Mouse (Mus musculus) lung, embryonic 16.5 days (tissue): ENCODE data around the gene Evx2. TPM values are rescaled to one million over a fixed set of nuclear protein-coding genes. Genes with fewer than 3 reads are reported as not detected.

Experiments used
- ATAC-seq: fragments of 200-750 bp; cut with Nextera tagmentation; 2 replicates; pipeline ENCODE4 v1.8.0; 2017; ENCODE audit warnings: low read depth, mild to moderate bottlenecking, moderate library complexity
- H3K27ac ChIP-seq: fragments of 300-500 bp; sonication (generic); 2 replicates; pipeline ENCODE4 v1.5.1; 2014; ENCODE audit warnings: mild to moderate bottlenecking, control low read depth, low read length
- H3K27me3 ChIP-seq: fragments of 300-500 bp; sonication (generic); 2 replicates; pipeline ENCODE4 v1.6.1; 2014; ENCODE audit warnings: low read depth, low read length, mixed read lengths; ENCODE audit not compliant: control insufficient read depth, insufficient read depth
- H3K36me3 ChIP-seq: fragments of 300-500 bp; sonication (generic); 2 replicates; pipeline ENCODE4 v1.6.1; 2014; ENCODE audit warnings: low read length; ENCODE audit not compliant: control insufficient read depth, insufficient read depth
- H3K4me1 ChIP-seq: fragments of 300-500 bp; sonication (generic); replicated peaks from 2 replicates; pipeline ENCODE4 v1.6.1; 2014; ENCODE audit warnings: low read length, mixed read lengths; ENCODE audit not compliant: control insufficient read depth, insufficient read depth
- H3K4me2 ChIP-seq: fragments of 300-500 bp; sonication (generic); 2 replicates; pipeline ENCODE4 v1.6.1; 2014; ENCODE audit warnings: low read depth, low read length, control low read depth
- H3K4me3 ChIP-seq: fragments of 300-500 bp; sonication (generic); 2 replicates; pipeline ENCODE4 v1.5.1; 2014; ENCODE audit warnings: mild to moderate bottlenecking, low read length, control low read depth
- H3K9ac ChIP-seq: fragments of 300-500 bp; sonication (generic); 2 replicates; pipeline ENCODE4 v1.6.1; 2014; ENCODE audit warnings: low read length, control low read depth
- H3K9me3 ChIP-seq: fragments of 300-500 bp; sonication (generic); 2 replicates; pipeline ENCODE4 v1.6.1; 2016; ENCODE audit warnings: low read length; ENCODE audit not compliant: control insufficient read depth
- WGBS: fragments of 180-500 bp; shearing (Covaris S2); extraction: QIAGEN DNeasy Blood & Tissue Kit; methylation state at CpG from one replicate; pipeline ENCODE4 v1.1.7; 2014; 5-methylcytosine and 5-hydroxymethylcytosine counted together
- polyA plus RNA-seq: library from polyadenylated mRNA; unstranded; fragments of >200 nt; fragmentation: Nextera tagmentation; extraction: Ambion mirVana; gene quantifications from 2 replicates; pipeline ENCODE4 v1.2.1, GENCODE M21; 2015

The Evx2 gene
- polyA plus RNA-seq, 1 experiment from 2014 or later: not detected

DNA sequence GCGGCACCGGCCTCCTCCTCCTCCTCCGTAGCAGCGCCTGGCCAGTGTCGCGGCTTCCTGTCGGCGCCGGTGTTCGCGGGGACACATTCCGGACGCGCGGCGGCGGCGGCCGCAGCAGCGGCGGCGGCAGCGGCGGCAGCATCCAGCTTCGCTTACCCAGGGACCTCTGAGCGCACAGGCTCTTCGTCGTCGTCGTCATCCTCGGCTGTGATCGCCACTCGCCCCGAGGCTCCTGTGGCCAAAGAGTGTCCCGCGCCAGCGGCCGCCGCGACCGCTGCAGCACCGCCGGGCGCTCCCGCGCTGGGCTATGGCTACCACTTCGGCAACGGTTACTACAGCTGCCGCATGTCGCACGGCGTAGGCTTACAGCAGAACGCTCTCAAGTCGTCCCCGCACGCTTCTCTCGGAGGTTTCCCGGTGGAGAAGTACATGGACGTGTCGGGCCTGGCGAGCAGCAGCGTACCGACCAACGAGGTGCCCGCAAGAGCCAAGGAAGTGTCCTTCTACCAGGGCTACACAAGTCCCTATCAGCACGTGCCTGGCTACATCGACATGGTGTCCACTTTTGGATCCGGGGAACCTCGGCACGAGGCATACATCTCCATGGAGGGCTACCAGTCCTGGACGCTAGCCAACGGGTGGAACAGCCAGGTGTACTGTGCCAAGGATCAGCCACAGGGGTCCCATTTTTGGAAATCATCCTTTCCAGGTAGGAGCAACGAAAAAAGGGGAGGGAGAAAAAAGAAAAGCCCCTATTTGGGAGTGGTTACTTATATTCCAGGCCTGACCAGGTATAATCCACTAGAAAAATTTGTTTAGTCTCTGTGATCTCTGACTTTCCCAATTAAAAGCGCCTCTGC is 9.2 kb upstream of the Evx2 start:
- WGBS: 1% methylated on average over 63 of the region's 74 CpGs
- Histone ChIP-seq H3K4me1 (peaks cover 8% of the 10 kb centered on the region; the same call in 1 of the 2 replicates), H3K9ac (no peak overlapping the region), H3K4me3 (peak overlapping the region; percentile 47), H3K27me3 (peaks cover 91% of the 10 kb centered on the region), H3K4me2 (peak overlapping the region; percentile 70), H3K9me3 (no peaks in the 10 kb centered on the region), H3K36me3 (no peaks in the 10 kb centered on the region), H3K27ac (no peak overlapping the region)
- ATAC-seq: peak; percentile 62

DNA sequence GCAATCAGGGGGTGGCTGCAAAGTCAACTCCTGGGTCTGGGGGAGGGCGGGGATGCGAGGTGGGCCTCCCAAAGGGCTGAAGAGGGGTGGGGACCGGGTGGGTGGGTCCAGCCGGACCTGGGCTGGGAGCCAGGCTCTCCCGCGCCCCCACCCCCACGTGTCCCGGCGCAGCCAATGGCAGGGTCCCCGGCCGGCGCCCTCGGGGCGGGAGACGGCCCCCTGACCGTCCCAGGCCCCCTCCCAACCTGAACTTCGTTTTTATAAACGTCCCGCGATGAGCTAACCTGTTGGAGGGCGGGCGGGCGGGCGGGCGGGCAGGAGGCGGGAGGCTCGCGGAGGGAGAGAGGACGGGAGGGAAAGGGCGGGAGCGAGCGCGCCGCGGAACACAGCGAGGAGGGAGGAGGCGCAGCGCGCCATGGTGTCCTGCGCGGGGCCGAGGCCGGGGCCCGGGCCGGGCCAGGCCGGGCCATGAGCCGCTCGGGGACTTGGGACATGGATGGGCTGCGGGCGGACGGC is 8.5 kb upstream of the Evx2 start, which contains the start of gene Hoxd13:
Gene Hoxd13, plus strand, starts transcription at position 469 of the 516 bp plus-strand sequence.
- Histone ChIP-seq H3K36me3 (no peaks in the 10 kb centered on the region), H3K4me3 (peak within 1 kb of the TSS; percentile 47), H3K9me3 (no peaks in the 10 kb centered on the region), H3K27ac (no peak within 1 kb of the TSS), H3K9ac (no peak within 1 kb of the TSS), H3K4me2 (peak within 1 kb of the TSS; percentile 70), H3K27me3 (peaks cover 91% of the 10 kb centered on the region), H3K4me1 (peaks cover 8% of the 10 kb centered on the region; the same call in 1 of the 2 replicates)
- WGBS: 0% methylated on average over 3 of the region's 51 CpGs
- peak; percentile 53; the same call in 1 of the 2 replicates for ATAC-seq

DNA sequence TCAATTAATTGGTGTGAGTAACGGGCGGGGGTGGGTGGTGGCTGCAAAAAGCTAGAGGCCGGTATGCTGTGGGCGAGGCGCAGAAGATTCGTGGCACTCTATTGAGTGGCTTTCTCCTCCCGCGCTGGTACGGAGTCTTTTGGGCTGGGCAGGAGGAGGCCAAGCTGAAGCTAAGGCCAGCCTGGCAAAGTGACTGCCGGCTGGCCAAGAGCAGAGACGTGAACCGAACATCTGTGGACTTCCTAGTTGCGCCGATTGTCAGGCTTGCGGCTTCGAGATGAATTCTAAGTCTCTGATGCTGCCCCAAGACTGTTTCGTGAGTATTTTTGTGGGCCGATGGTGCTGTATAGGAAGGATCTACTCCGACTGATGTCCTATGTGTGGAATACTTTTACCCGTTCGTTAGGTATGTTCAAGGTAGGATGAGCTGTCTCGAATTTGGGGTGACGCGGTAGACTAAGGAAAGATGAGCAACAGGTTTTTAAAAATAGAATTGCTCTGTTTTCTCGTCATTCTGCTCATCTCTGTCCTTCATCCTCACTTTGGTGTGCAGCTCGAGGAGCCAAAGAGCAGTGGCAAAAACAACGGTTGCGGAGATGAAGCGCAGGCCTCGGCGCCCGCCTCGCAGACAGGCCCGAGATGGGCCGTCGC is 8.0 kb upstream of the Evx2 start:
- Histone ChIP-seq H3K4me1 (peaks cover 8% of the 10 kb centered on the region; the same call in 1 of the 2 replicates), H3K9me3 (no peaks in the 10 kb centered on the region), H3K4me2 (no peak overlapping the region), H3K4me3 (no peak overlapping the region; the same call in 1 of the 2 replicates), H3K27ac (no peak overlapping the region), H3K9ac (no peak overlapping the region), H3K27me3 (peaks cover 91% of the 10 kb centered on the region), H3K36me3 (no peaks in the 10 kb centered on the region)
- 3% methylated on average over 36 of the region's 36 CpGs for WGBS
- 0 out of 2 replicates have a peak, but pooled peaks have one; percentile 8 for ATAC-seq

DNA sequence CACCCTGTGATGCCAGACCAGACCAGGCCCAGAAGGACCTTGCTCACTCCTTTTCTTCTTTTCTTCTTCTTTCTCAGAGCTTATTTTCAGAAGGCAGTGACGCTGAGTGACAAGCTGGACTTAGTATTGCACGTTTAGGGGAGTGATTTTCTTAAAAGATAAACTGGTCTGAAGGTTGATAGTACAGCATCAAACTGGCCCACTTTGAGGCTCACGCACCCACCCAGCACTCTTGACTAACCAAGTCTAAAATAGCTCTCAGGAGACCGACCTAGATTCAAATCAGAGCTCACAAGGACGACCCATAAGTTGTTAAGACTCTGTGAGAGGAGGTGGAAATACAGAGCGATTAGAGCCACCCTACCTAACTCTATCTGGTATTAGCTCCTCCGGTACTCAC is 7.1 kb upstream of the Evx2 start:
- H3K27me3 ChIP-seq: peaks cover 91% of the 10 kb centered on the region
- no peak overlapping the region for H3K27ac ChIP-seq
- H3K36me3 ChIP-seq: no peaks in the 10 kb centered on the region
- H3K4me3 ChIP-seq: no peak overlapping the region
- no peak for ATAC-seq
- no peak overlapping the region for H3K9ac ChIP-seq
- 7% methylated on average over 7 of the region's 7 CpGs for WGBS
- H3K4me1 ChIP-seq: peaks cover 8% of the 10 kb centered on the region; the same call in 1 of the 2 replicates
- H3K4me2 ChIP-seq: no peak overlapping the region
- no peaks in the 10 kb centered on the region for H3K9me3 ChIP-seq

DNA sequence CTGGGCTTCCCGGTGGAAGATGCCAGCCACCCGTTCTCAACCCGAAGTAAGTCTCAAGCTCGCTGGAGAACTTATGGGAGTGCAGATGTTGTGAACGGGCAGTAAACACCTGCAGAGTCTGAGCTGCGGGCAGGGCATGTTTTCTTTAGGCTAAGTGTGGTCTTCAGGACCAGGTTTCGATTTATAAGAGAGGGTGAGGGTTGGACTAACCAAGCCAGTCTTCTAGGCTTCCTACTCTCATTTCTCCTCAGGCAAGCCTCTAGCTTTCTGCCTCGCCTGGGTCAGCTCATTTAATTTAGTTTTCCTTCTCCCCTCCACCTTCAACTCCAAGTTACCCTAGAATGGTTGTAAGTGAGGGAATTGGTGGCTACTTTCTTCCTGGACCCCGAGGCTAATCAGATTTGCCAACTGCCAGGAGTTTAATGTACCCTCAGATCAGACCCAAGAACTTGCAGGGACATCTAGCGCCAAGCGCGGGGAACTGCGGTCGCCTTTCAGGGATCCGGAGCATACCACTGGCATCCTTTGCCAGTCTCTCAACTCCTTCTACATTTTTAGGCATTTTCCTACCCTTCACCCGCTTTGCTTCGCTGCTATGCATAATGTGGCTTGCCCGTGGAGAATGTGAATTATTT is 4.1 kb upstream of the Evx2 start:
- Histone ChIP-seq H3K9ac (no peak overlapping the region), H3K4me2 (no peak overlapping the region), H3K9me3 (no peaks in the 10 kb centered on the region), H3K4me1 (peaks cover 5% of the 10 kb centered on the region; the same call in 1 of the 2 replicates), H3K27ac (no peak overlapping the region), H3K4me3 (no peak overlapping the region), H3K36me3 (no peaks in the 10 kb centered on the region), H3K27me3 (peaks cover 92% of the 10 kb centered on the region)
- ATAC-seq: no peak
- 3% methylated on average over 18 of the region's 18 CpGs for WGBS

DNA sequence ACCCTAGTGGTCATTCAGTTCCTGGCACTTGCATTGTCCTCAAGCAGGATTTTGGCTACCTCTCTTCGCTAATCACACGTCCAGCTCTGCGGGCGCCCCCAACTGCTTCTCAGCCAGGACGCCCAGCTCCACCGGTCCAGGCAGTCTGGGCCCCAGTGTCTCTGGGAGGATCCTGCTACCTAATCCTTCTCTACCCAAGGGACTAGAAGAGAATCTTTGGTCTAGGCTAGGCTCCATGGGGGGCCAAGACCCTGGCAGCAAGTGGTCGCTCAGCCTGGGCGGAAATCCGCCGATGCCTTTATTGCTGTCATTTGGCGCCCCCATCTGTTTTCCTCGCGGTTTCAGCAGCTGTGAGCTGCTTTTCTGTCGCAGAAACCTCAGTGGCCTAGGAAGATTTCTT is 2.3 kb upstream of the Evx2 start:
- 0 out of 2 replicates have a peak, but pooled peaks have one; percentile 28 for ATAC-seq
- H3K4me2 ChIP-seq: peak overlapping the region; percentile 17; the same call in 1 of the 2 replicates
- WGBS: under 1% methylated on average over 14 of the region's 14 CpGs
- H3K4me1 ChIP-seq: no peaks in the 10 kb centered on the region
- no peak overlapping the region for H3K27ac ChIP-seq
- H3K27me3 ChIP-seq: peaks cover 88% of the 10 kb centered on the region
- H3K36me3 ChIP-seq: no peaks in the 10 kb centered on the region
- peak overlapping the region; percentile 3; the same call in 1 of the 2 replicates for H3K4me3 ChIP-seq
- no peaks in the 10 kb centered on the region for H3K9me3 ChIP-seq
- no peak overlapping the region for H3K9ac ChIP-seq

DNA sequence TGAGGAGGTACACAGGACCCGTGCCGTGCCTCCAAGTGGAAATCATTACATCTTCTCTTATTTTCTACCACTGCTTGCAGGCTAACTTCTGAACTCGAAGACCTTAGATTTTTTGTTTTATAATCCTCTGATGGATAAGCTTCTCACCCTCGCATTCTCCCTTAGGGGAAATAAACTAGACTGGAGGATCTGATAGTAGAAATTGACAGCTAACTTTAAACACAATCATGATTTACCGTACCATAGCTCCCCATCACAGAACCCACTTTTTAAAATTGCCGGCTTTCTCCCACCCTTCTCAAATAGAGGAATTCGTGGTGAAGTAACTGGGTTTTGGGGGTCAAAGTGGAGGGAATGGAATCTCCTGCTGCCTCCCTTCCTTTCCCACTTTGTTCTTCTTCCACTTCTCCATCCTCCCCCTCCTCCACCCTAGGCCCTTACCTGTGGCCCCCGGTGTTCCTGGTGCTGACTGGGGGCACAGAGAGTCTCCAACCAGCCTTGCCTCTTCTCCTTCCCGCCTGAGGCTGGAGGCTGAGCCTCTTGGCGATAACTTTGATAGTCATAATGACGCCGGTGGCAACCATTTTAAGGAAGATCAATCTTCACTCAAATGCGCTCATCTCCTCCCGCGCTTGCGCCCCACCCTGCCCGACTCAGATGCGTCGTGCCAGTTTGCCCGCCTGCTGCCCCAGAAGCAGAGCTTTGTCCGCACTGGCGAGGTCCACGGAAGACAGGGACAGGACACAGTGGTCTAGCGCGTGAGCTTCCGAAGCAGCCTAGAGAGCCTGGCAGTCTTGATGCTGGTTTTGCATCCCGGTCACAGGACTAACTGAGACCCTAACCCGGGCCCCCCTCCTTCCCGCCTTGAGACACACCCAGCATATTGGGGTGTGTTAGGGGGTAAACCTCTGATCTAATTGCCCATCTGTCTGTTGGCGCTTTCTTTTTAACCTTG is 1.3 kb upstream of the Evx2 start:
- Histone ChIP-seq H3K27me3 (peaks cover 88% of the 10 kb centered on the region), H3K9me3 (no peaks in the 10 kb centered on the region), H3K4me3 (no peak overlapping the region), H3K27ac (no peak overlapping the region), H3K4me1 (peaks cover 3% of the 10 kb centered on the region), H3K4me2 (no peak overlapping the region), H3K9ac (no peak overlapping the region), H3K36me3 (no peaks in the 10 kb centered on the region)
- 3% methylated on average over 30 of the region's 30 CpGs for WGBS
- ATAC-seq: peak; percentile 23; the same call in 1 of the 2 replicates

DNA sequence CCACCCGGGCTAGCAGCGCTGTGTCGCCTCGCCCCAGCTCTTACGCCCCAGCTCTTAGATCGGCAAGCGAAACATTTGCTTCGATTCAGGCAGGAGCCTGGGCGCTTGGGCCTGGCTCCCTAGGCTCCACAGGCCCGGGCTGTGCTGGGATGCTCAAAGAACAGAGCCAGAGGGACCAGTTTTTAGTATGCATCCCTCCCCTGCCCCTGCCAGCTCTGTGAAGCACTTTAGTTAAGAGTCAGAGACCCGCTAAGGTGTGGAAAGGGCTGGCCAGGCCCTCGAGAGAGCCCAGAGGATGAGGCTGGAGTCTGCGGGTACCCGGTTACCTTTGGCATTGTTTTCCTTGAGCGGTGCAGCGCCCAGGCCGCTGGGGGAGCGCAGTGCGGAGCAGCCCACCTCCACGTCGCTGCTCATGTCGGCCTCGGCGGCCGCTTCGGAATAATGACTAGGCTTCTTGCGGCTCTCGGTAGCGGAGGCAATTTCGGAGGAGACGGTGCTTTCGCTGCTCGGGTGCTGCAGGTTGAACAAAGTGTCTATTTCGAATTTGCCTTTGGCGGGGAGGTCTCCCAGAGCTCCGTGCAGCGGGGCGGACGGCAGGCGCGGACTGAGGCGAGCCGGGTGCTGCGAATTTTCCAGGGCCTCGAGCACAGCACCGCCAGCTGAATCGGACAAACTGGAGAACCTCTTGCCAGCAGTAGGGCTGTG is 538 bp downstream of the Evx2 start:
- WGBS: 1% methylated on average over 47 of the region's 47 CpGs
- no peaks in the 10 kb centered on the region for H3K9me3 ChIP-seq
- H3K4me3 ChIP-seq: no peak overlapping the region
- H3K36me3 ChIP-seq: no peaks in the 10 kb centered on the region
- H3K9ac ChIP-seq: no peak overlapping the region
- no peak for ATAC-seq
- peaks cover 5% of the 10 kb centered on the region for H3K4me1 ChIP-seq
- H3K27ac ChIP-seq: no peak overlapping the region
- H3K27me3 ChIP-seq: peaks cover 90% of the 10 kb centered on the region
- H3K4me2 ChIP-seq: no peak overlapping the region
